Mouse (Mus musculus) cortical plate, adult 2 months (tissue): ENCODE data around the gene Stat1.

Source experiments
- CTCF ChIP-seq: fragments of 200-500 bp; IDR thresholded peaks from 2 replicates; pipeline ENCODE4 v1.5.1; 2011; ENCODE audit warnings: mild to moderate bottlenecking, control low read depth, low read length; ENCODE audit not compliant: insufficient read depth; ENCODE audit errors: extremely low read depth
- POLR2A ChIP-seq: fragments of 200-500 bp; IDR thresholded peaks from 2 replicates; pipeline ENCODE4 v1.6.1; 2011; ENCODE audit warnings: mild to moderate bottlenecking, low read length, control low read depth; ENCODE audit not compliant: insufficient read depth; ENCODE audit errors: extremely low read depth

- TF ChIP-seq CTCF (no peak), POLR2A (no peak)
Observed at GRCm38 (mm10) chr1:52151166-52151565, 31.9 kb downstream of the Stat1 start.
